Mouse (Mus musculus): ENCODE results near the gene Fat2. TPM values are rescaled to one million over a fixed set of nuclear protein-coding genes. Genes with fewer than 3 reads are reported as not detected.

The Fat2 gene
- total RNA-seq, 2 experiments from 2014 or later: not detected

- ATAC-seq (replicated peaks; ENCODE audit: low FRiP score, poor library complexity, severe bottlenecking): no peak
Observed at GRCm38 (mm10) chr11:55262000-55262399, 74.4 kb downstream of the Fat2 start.

DNA sequence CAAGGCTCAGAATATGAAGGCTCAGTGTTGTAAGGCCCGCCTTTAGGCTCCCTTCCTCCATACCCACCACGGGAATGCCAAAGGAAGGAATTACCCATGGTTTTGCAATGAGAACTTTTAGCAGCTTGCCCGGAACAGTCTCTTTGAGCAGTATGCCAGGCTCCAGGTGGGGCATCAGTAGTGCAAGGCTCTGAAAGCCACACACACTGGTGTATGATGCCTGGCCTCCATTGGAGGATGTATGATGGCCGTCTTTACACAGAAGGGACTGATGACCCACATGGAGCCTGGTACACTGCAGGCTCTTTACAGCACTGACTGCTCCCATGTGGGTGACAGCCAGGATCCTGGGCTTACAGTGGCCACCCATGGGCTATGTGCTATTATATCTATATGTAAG, 75.3 kb downstream of the Fat2 start:
- no peak for ATAC-seq (replicated peaks; ENCODE audit: low FRiP score, poor library complexity, severe bottlenecking)

- ATAC-seq (replicated peaks; ENCODE audit: low FRiP score, poor library complexity, severe bottlenecking): no peak
Observed at GRCm38 (mm10) chr11:55253391-55253790, 83.0 kb downstream of the Fat2 start.

GRCm38 (mm10) chr11:55250527-55250926, 85.8 kb downstream of the Fat2 start:
- no peak for ATAC-seq (replicated peaks; ENCODE audit: low FRiP score, poor library complexity, severe bottlenecking)

- ATAC-seq (replicated peaks; ENCODE audit: low FRiP score, poor library complexity, severe bottlenecking): peak; percentile 49; the same call in 1 of the 2 replicates
Observed at GRCm38 (mm10) chr11:55240556-55240955, 95.8 kb downstream of the Fat2 start.

DNA sequence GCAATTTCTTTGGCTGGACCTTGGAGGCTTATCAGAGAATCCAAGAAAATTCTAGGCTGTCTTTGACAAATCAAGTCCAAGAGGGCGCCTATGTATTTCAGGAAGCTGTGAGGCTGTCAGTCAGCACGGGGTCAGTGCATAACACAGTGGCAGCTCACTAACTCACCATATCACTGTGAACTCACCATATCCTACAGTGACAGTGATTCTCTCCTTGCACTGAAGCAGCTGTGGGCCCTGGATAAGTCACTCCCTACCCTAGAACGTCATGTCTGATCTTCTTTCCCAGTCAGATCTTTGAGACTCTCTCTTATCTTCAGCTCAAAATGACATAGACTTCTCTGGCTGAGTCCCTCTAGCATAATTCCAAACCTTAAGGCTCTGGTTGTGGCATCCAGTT, 96.9 kb downstream of the Fat2 start:
- no peak for ATAC-seq (replicated peaks; ENCODE audit: low FRiP score, poor library complexity, severe bottlenecking)

DNA sequence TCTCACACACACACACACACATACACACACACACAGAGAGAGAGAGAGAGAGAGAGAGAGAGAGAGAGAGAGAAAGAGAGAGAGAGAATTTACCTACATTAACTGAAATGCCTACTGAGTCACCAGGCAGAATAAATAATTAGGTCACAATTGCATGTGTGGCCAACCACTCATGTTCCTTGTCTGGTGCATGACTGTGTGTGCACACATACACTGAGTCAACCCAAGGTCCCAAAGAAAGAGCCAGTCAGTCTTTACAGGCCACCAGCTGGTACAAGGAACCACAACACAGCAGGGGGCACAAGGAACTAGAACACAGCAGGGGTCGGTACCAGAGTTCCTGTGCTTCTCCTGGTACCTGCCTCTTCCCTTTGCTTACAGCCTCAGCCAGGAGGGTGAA, 99.5 kb downstream of the Fat2 start:
- no peak for ATAC-seq (replicated peaks; ENCODE audit: low FRiP score, poor library complexity, severe bottlenecking)

GRCm38 (mm10) chr11:55234791-55235190, 101.6 kb downstream of the Fat2 start:
- ATAC-seq (replicated peaks; ENCODE audit: low FRiP score, poor library complexity, severe bottlenecking): no peak

- ATAC-seq (replicated peaks; ENCODE audit: low FRiP score, poor library complexity, severe bottlenecking): no peak
Observed at GRCm38 (mm10) chr11:55234288-55234687, 102.1 kb downstream of the Fat2 start.

GRCm38 (mm10) chr11:55231034-55231433, 105.3 kb downstream of the Fat2 start:
- no peak for ATAC-seq (replicated peaks; ENCODE audit: low FRiP score, poor library complexity, severe bottlenecking)

DNA sequence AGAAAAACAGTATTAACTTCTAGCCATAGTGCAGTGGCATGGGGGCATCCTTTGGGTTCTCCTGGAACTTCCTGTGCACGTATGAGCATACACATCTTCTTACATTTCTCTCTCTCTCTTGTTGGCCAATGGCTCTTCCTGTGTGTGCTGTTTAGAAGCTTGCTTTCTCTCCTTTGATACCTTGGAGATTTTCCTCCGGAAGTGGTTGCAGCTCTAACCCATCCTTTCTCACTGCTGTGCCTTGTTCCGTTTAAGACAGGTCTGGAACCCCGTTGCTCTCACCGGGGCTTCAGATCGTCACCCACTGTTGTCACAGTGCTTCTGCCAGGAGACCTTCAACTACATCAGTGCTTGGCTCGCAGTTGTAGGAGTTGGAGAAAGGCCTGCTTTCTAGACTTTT, 115.1 kb downstream of the Fat2 start:
- ATAC-seq (replicated peaks; ENCODE audit: low FRiP score, poor library complexity, severe bottlenecking): no peak

GRCm38 (mm10) chr11:55218473-55218872, 117.9 kb downstream of the Fat2 start:
- no peak for ATAC-seq (replicated peaks; ENCODE audit: low FRiP score, poor library complexity, severe bottlenecking)

DNA sequence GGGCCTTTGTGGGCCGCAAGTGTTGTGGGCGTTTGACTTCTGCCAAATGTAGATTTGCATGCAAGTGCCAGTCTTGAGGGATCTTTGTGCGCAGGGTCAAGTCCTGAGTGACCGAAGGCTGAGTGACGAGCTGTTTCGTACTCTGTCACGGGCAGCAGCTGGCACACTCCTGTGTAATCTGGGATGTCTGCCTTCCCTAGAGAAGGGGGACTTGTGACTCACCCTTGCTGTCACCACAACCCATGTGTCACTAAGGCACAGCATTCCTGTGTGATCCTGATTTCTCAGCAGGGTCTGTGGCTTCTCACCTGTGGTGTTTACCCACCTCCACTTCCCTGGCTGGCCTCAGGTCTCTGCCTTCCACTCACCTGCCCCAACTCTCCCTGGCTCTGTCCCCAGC, 118.5 kb downstream of the Fat2 start:
- ATAC-seq (replicated peaks; ENCODE audit: low FRiP score, poor library complexity, severe bottlenecking): no peak

- no peak for ATAC-seq (replicated peaks; ENCODE audit: low FRiP score, poor library complexity, severe bottlenecking)
Observed at GRCm38 (mm10) chr11:55217418-55217817, 118.9 kb downstream of the Fat2 start.

DNA sequence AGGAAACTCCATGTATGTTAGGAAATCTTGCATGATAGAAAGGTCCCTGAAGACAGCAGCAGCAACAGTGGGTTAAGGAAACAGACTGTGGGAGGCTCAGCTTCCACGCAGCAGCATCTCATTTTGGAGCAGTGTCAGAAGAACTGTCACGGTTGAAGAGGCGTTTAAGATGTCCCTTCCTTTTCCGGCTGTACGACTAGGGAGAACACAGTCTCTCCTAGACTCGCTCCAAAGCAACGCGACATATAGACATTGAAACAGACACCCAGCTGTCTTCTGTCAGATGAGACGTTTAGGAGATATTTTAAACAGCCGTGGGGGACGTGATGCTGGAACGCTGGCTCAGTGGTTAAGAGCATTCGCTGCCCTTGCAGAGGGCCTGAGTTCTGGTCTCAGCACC, 119.5 kb downstream of the Fat2 start:
- no peak for ATAC-seq (replicated peaks; ENCODE audit: low FRiP score, poor library complexity, severe bottlenecking)

DNA sequence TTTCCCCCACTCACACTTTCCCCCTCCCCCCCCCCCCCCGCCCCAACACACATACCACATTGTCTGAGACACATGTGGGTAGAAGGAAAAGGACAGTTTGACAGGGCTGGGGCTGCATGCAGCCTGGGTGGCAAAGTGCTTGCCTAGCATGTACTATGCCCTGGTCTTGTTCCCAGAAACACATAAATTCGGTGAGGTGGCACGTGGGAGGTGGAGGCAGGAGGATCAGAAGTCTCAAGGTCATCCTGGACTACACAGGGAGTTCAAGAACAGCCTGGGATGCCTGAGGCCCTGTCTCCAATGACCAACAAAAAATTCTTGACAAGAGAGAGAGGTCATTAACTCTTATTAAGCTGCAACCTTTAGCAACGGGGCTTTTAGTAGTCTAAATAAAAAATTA, 120.3 kb downstream of the Fat2 start:
- ATAC-seq (replicated peaks; ENCODE audit: low FRiP score, poor library complexity, severe bottlenecking): no peak

DNA sequence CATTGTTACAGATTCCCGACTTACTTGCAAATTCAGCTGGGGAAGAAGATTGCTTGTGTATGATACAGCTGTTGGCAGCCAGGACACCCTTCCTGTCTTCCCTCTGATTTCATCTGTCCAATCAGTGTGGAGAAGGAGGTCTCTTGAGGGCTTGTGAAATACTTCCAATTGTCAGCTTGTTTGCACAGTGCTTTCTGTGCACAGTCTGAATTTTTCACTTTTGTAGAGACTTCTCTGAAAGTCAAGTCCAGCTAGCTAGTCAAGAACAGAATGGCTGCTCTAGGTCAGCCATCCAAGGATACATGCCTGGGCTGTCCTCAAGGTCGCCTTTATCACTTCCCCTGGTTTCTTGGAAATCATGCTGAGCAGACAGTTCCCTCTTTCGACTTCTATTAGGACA, 121.4 kb downstream of the Fat2 start:
- ATAC-seq (replicated peaks; ENCODE audit: low FRiP score, poor library complexity, severe bottlenecking): no peak

DNA sequence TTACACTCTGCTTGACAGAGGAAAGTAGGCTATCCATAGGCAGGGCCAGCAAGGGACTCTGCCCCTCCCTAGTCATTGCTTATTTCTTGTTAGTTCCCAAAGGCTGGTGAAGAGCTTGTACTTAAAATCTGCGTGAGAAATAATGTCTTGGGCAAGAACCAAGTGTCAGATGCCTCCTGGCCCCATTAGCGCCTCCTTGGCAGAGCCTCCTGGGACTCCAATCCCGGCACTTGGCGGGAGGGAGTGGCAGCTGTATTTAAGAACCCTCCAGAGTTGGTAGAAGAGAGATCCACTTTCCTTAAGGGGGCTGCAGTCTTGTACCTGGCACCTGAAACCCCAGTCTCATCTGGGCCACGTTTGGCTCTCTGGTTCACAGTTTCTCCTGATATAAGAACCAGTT, 122.2 kb downstream of the Fat2 start:
- ATAC-seq (replicated peaks; ENCODE audit: low FRiP score, poor library complexity, severe bottlenecking): no peak

DNA sequence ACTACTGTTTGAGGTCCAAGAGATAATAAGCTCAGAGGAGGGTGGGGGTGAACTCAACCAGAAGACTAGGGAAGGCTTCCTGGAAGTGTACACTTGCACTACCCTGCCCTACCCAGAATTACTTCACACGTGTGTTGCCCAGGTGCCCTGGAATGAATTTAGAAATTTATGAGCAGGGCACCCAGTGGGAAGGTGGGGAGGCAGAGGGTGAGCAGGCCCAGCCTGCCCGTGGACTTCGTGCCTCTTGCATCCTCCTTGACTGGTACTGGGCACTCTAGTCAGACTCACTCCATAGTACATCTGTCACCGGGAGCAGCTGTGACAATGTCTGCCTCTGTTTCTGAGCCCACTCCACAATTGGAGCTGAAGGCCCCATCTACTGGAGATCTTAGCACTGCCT, 122.8 kb downstream of the Fat2 start:
- no peak for ATAC-seq (replicated peaks; ENCODE audit: low FRiP score, poor library complexity, severe bottlenecking)

DNA sequence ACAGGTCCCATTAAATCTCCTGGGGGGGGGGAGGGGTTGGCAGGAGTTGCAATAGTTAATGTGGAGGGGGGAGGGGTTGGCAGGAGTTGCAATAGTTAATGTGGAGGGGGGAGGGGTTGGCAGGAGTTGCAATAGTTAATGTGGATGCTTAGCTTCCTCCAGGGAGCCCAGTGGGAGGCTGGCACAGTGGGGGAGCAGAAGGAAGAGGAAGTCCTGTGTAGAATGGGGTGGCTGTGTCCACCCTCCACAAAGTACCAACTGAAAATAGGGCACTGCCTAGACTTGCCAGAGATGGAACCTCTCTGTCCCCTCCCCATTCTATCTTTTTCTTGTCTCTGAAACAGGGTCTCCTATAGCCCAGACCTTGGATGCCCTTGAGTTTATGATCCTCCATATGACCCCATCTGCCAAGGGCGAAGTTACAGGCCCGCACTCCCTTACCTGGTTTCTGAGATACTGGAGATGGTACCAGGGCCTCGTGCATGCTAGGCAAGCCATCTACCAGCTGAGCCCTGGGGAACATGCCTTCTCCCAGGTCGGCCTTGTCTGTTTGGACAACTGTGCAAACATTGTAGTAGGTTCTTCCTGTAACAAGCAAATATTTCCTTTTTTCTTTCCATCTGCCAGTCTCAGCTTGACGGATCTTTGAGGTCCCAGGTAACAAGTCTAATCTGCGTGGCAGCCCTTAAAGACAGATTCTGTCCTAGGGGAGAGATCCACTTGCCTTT, 126.6 kb downstream of the Fat2 start:
- no peak for ATAC-seq (replicated peaks; ENCODE audit: low FRiP score, poor library complexity, severe bottlenecking)

- no peak for ATAC-seq (replicated peaks; ENCODE audit: low FRiP score, poor library complexity, severe bottlenecking)
Observed at GRCm38 (mm10) chr11:55209032-55209431, 127.3 kb downstream of the Fat2 start.

DNA sequence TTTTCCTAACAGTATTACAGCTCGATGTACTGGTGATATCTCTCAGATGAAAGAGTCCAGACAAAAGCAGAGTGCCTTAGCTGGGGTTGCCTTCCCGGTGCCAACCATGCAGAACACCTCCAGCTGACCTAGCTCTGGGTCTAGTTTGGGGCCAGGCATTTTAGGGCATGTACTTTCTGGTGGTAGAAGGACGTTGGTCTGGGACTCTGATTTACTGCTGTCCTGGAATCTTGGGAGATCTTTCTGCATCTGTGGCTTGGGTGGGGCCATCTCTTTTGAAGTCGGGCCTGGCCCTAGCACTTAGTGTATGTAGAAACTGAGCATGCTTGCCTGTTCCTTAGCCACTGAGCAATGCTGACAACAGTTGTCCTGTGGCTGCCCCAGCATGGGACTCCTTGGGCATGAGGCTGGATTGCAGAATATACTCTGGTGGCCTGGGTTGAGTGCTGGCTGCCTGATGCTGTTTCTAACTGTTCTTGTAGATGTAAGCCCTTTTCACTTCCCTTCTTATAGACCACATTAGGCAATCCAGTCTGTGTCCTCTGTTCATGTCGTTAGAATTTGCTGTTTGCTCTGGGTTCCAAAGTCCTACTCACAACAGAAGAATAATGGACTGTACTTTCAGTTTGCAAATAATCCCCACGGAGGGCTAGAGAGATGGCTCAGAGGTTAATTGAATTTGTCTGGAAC, 128.2 kb downstream of the Fat2 start:
- ATAC-seq (replicated peaks; ENCODE audit: low FRiP score, poor library complexity, severe bottlenecking): no peak
